Mouse (Mus musculus) ovary, postnatal 10 days (tissue): ENCODE measurements around the gene Hmcn1.

Experiments
- DNase-seq: peaks from one replicate; pipeline ENCODE4 v3.0.0; 2022; ENCODE audit warnings: low spot score

Hmcn1 gene

GRCm38 (mm10) chr1:150537410-150538128 is 455.7 kb downstream of the Hmcn1 start:
- DNase-seq = no peak

GRCm38 (mm10) chr1:150535770-150536534 is 457.3 kb downstream of the Hmcn1 start:
- peak; percentile 6 for DNase-seq

- no peak for DNase-seq
These were observed 458.6 kb downstream of the Hmcn1 start for GRCm38 (mm10) chr1:150534587-150534986.

- DNase-seq = no peak
These were observed 480.2 kb downstream of the Hmcn1 start for GRCm38 (mm10) chr1:150513041-150513440.
